Mouse (Mus musculus): Measurements from ENCODE around the gene Lekr1. TPM values are rescaled to one million over a fixed set of nuclear protein-coding genes. Genes with fewer than 3 reads are reported as not detected.
"Not testable (repeated sequence)": the region's sequence is repeated elsewhere in the genome, so short reads cannot be mapped to it uniquely, and the experiment has no call there.

Lekr1 gene
- total RNA-seq, 2 experiments from 2014 or later, result 5.4 TPM; not detected in 1

GRCm38 (mm10) chr3:65744936-65745335, 78.9 kb downstream of the Lekr1 start:
- ATAC-seq (replicated peaks; ENCODE audit: low FRiP score, poor library complexity, severe bottlenecking), result no peak

DNA sequence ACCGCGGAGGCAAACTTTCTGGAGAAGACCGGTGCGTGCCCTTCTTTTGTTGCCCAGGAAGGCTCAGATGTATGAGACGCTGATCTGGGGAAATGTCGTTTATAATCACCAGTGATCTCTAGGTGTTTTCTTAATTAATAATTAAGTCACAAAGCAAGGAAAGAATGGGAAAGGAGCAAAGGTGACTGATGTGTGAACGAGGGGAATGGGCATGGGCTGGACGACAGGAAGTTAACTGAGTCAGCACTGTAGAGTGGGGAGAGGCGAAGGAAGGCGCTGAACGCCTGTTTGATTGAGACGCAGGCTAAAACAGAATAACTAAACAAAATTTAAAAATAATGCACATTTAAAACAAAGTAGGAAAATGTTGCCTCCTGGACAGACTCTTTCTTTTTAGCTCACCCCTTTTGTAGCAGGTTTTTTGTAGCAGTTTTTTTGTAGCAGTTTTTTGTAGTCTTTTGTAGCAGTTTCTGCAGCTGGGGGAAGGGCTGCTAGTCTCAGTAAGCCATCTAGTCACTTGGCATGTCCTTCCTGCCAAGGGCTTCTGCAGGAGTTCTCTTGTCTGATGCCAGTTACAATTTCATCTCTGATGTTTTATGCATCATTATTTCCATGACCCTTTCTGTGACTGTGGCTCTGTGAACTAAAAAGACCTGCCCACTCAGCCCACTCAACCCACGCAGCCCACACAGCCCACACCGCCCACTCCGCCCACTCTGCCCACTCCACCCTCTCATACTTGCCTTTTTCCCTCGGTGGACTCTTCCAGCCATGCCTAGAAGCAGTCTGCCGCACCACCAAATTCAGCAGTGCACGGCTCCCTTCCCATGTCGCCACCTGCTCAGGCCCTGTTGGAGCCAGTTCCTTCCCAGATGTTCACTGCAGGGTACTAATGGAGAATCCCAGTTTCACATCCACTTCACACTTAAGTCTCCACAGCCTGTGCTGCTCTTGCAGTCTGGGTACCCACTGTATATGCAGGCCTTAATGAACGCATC, 98.8 kb downstream of the Lekr1 start:
- ATAC-seq (replicated peaks; ENCODE audit: low FRiP score, poor library complexity, severe bottlenecking), result no peak

GRCm38 (mm10) chr3:65766387-65766786, 100.4 kb downstream of the Lekr1 start:
- ATAC-seq (replicated peaks; ENCODE audit: low FRiP score, poor library complexity, severe bottlenecking), result no peak

DNA sequence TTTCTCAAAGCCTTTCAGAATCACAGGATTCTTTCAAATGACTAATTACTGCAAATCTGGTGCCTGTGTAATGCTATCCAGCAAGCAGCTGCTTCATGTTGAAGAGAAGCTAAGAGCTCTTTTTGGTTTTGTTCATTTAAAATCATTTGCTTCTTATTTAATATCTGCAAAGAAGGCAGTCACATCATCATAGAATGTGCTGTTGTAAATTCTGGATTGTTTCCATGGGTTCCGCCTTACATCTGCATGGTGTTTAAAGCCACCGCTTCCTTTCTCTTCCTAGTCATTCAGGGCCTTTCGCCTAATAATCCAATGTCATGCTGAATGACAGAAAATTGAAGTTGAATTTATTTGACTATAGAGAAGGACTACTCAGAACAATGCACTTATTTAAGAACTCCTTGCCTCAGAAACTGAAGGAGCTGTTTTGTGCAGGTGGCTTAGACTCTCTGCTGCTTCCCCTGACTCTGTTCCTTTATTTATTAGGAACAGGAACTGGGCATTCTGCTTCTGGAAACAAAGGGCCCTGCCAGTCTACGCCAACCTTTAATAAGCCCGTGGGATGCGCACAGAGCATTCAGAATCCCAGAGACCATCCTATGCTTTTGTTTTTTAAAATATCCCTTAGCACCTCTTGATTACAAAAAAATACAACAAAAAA, 101.3 kb downstream of the Lekr1 start:
- ATAC-seq (replicated peaks; ENCODE audit: low FRiP score, poor library complexity, severe bottlenecking), result no peak

GRCm38 (mm10) chr3:65769666-65770065, 103.6 kb downstream of the Lekr1 start:
- ATAC-seq (replicated peaks; ENCODE audit: low FRiP score, poor library complexity, severe bottlenecking), result not testable (repeated sequence)

- no peak for ATAC-seq (replicated peaks; ENCODE audit: low FRiP score, poor library complexity, severe bottlenecking)
Measured at GRCm38 (mm10) chr3:65773910-65774309, 107.9 kb downstream of the Lekr1 start.

GRCm38 (mm10) chr3:65775096-65775495, 109.1 kb downstream of the Lekr1 start:
- no peak for ATAC-seq (replicated peaks; ENCODE audit: low FRiP score, poor library complexity, severe bottlenecking)

GRCm38 (mm10) chr3:65782246-65782645, 116.2 kb downstream of the Lekr1 start:
- ATAC-seq (replicated peaks; ENCODE audit: low FRiP score, poor library complexity, severe bottlenecking), result no peak

DNA sequence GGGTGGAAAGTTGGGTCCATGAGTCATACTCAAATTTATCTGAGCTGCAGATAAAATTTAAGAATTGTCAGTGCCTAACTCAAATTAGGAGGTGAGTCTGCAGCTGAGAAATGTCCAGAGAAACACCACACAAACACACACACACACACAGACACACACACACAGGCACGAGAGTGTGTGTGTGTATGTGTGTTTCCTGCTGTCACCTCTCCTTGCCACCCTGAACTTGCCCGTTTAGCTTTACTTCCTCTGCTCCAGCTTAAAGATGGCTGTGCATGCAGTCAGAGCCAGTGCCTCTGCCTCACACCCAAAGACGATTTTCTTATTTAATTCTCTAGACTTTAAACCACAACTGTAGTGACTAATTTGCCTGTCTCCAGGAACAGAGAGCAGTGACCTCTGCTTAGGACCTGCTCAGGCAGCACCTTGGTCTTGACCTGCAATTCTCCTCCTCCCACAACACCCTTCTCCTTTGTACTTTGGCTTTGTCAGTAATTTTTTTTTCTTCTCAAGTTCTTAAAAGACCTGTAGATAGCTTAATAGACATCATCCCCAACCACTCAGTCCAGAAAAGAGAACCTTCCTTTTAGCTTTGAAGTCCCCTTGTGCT, 124.2 kb downstream of the Lekr1 start:
- no peak for ATAC-seq (replicated peaks; ENCODE audit: low FRiP score, poor library complexity, severe bottlenecking)

- ATAC-seq (replicated peaks; ENCODE audit: low FRiP score, poor library complexity, severe bottlenecking), result no peak
Measured at GRCm38 (mm10) chr3:65793561-65793960, 127.5 kb downstream of the Lekr1 start.

DNA sequence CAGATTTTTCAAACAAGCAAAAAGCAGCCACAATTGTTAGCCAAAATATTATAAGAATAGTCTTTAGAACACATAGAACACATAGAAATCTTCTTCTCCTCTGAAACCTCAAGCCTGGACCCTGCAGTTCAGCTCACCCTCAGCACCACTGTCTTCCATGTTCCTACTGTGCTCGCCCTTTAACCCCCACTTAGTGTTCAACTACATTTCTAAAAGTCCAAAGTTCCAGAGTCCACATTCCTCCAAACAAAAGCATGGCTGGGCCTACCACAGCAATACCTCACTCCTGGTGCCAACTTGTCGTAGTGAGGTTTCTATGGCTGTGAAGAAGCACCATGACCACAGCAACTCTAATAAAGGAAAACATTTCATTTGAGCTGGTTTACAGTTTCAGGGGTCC, 128.7 kb downstream of the Lekr1 start:
- ATAC-seq (replicated peaks; ENCODE audit: low FRiP score, poor library complexity, severe bottlenecking), result no peak

- no peak for ATAC-seq (replicated peaks; ENCODE audit: low FRiP score, poor library complexity, severe bottlenecking)
Measured at GRCm38 (mm10) chr3:65797345-65798137, 131.5 kb downstream of the Lekr1 start.

DNA sequence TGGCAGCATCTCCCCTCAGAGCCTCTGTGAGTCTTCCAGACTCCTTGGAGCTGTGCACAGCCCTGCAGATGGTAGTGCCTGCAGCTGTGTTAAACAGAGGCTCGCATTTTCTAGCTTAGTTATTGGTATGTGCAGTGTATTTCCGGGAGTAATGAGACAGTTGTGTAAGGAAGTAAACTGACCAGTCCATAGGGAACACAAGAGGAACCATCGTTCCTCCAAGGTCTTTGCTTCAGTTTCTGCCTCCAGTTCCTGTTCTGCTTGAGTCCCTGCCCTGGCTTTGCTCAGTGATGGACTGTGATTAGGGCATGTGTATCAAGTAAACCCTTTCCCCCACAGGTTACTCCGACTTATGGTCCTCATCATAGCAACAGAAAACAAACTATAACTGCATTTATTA, 134.9 kb downstream of the Lekr1 start:
- no peak for ATAC-seq (replicated peaks; ENCODE audit: low FRiP score, poor library complexity, severe bottlenecking)

GRCm38 (mm10) chr3:65802185-65802584, 136.2 kb downstream of the Lekr1 start:
- no peak for ATAC-seq (replicated peaks; ENCODE audit: low FRiP score, poor library complexity, severe bottlenecking)

DNA sequence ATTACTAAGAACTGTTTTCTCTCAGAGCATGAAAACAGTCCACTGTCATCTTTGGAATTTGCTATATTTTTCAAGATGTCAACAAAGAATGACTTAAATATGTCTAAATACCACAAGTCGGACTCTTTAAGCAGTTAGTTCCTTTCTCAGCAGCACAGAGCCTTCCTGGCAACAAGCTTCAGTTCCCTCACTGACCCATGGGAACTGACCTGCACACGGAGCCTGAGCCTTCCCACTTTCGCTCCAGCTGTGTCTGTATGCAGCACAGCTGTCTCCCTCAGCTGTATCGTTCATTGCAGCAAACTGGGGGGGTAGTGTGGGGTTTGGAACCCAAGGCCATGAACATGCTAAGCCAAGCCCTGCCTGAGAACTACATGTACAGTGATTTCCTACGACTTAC, 136.8 kb downstream of the Lekr1 start:
- ATAC-seq (replicated peaks; ENCODE audit: low FRiP score, poor library complexity, severe bottlenecking), result no peak

GRCm38 (mm10) chr3:65814881-65815280, 148.9 kb downstream of the Lekr1 start:
- no peak for ATAC-seq (replicated peaks; ENCODE audit: low FRiP score, poor library complexity, severe bottlenecking)

- no peak; the same call in 1 of the 2 replicates for ATAC-seq (replicated peaks; ENCODE audit: low FRiP score, poor library complexity, severe bottlenecking)
Measured at GRCm38 (mm10) chr3:65816012-65816411, 150.0 kb downstream of the Lekr1 start.

DNA sequence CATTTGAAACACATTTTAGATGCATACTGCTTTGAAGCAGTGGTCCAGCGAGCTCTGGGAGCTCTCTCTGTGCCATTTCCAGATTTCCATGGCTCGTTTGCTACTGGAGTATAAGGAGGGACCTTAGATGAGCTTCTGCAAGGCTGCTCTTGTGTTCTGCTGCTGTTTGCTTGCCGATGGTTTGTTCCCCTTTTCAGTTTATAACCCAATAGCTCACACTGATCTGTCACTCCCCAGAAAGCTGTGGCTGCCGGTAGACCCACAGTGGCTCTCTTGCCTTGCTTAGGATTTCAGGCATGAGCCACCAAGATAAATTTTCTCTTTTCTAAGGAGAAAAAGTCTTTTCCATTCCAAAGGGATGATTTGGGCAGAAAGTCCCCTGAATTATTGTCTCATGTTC, 152.6 kb downstream of the Lekr1 start:
- no peak for ATAC-seq (replicated peaks; ENCODE audit: low FRiP score, poor library complexity, severe bottlenecking)

DNA sequence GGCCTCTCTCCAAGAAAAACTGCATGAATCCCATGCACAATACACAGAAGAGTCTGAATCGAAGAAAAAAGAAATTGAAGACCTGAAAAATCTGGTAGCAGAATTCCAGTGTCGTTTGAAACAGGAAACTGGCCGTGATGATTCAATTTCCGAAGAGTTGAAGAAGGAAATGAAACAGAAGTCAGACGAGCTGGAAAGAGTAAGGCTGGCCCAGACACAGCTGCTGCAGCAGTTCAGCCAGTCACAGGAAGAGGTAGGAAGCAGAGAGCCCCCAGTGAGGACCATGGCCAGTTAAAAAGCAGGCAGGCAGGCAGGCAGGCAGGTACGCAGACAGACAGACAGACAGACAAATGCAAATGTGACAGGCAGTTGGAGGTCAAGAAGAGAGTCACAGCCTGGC, 153.8 kb downstream of the Lekr1 start:
- no peak for ATAC-seq (replicated peaks; ENCODE audit: low FRiP score, poor library complexity, severe bottlenecking)

GRCm38 (mm10) chr3:65824886-65825285, 158.9 kb downstream of the Lekr1 start:
- ATAC-seq (replicated peaks; ENCODE audit: low FRiP score, poor library complexity, severe bottlenecking), result no peak
